Mouse (Mus musculus) forebrain, embryonic 15.5 days (tissue): Measurements from ENCODE around the gene Slc25a22. TPM values are rescaled to one million over a fixed set of nuclear protein-coding genes. Genes with fewer than 3 reads are reported as not detected.

Source experiments
- ATAC-seq: fragments of 200-750 bp; cut with Nextera tagmentation; replicated peaks from 2 replicates; pipeline ENCODE4 v1.8.0; 2017; ENCODE audit warnings: mild to moderate bottlenecking, moderate TSS enrichment, moderate library complexity
- H3K27ac ChIP-seq: fragments of 300-500 bp; sonication (generic); replicated peaks from 2 replicates; pipeline ENCODE4 v1.5.1; 2015; ENCODE audit warnings: mild to moderate bottlenecking, inconsistent platforms
- H3K27me3 ChIP-seq: fragments of 300-500 bp; sonication (generic); 2 replicates; pipeline ENCODE4 v1.6.1; 2015; ENCODE audit warnings: inconsistent platforms
- H3K36me3 ChIP-seq: fragments of 300-500 bp; sonication (generic); 2 replicates; pipeline ENCODE4 v1.6.1; 2015; ENCODE audit warnings: mild to moderate bottlenecking, inconsistent platforms
- H3K4me1 ChIP-seq: fragments of 300-500 bp; sonication (generic); 2 replicates; pipeline ENCODE4 v1.6.1; 2015; ENCODE audit warnings: inconsistent platforms
- H3K4me2 ChIP-seq: fragments of 300-500 bp; sonication (generic); replicated peaks from 2 replicates; pipeline ENCODE4 v1.6.1; 2015; ENCODE audit warnings: mild to moderate bottlenecking, inconsistent platforms
- H3K4me3 ChIP-seq: fragments of 300-500 bp; sonication (generic); 2 replicates; pipeline ENCODE4 v1.5.1; 2015; ENCODE audit warnings: mild to moderate bottlenecking, inconsistent platforms
- H3K9ac ChIP-seq: fragments of 300-500 bp; sonication (generic); replicated peaks from 2 replicates; pipeline ENCODE4 v1.6.1; 2015; ENCODE audit warnings: mild to moderate bottlenecking, inconsistent platforms
- H3K9me3 ChIP-seq: fragments of 300-500 bp; sonication (generic); 2 replicates; pipeline ENCODE4 v1.6.1; 2016; ENCODE audit warnings: inconsistent platforms
- WGBS: fragments of 180-500 bp; shearing (Covaris S2); methylation state at CpG from one replicate; pipeline ENCODE4 v1.1.7; 2015; ENCODE audit warnings: mixed read lengths; 5-methylcytosine and 5-hydroxymethylcytosine counted together
- polyA plus RNA-seq: library from polyadenylated mRNA; unstranded; fragments of >200 nt; fragmentation: Nextera tagmentation; extraction: Ambion mirVana; gene quantifications from 2 replicates; pipeline ENCODE4 v1.2.1, GENCODE M21; 2015

Gene Slc25a22
- polyA plus RNA-seq, 1 experiment from 2014 or later = 86.3 TPM

DNA sequence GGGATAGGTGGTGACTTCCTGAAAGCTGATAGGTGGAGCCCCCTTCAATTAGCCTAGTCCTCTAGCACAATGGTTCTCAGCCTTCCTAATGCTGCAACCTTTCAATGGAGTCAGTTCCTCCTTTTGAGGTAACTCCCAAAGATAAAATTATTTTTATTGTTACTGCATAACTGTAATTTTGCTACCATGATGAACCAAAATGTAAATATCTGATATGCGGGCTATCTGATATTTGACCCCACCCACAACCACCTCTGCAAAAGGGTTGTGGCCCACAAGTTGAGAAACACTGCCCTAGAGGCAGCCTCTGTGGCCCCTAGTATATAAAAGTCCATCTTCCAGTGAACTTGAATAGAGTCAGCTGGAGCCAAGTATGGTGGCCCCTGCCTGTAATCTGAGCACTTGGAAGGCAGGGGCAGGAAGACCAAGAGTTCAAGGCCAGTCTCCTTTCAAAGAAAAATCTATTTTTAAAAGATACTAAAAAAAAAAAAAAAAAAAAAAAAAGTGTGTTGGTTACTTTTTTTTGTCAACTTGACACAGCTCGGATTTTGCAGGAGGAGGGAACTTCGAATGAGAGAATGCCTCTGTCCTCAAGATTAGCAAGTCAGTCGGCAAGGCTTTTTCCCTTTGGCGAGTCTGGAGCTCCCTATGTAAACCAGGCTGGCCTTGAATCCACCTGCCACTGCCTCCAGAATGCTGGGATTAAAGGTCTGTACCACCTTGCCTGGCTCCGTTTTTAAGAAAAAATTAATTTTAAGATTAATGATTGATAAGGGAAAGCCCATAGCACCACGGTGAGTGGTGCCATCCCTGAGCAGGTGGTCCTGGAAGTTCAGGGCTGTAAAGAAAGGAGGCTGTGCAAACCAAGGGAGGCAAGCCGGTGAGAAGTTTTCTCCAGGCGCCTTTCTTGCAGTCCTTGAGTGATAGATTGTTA, 47.1 kb downstream of the Slc25a22 start:
- Histone ChIP-seq H3K9me3 (no peaks in the 10 kb centered on the region), H3K27ac (no peak overlapping the region)
- no peak for ATAC-seq

DNA sequence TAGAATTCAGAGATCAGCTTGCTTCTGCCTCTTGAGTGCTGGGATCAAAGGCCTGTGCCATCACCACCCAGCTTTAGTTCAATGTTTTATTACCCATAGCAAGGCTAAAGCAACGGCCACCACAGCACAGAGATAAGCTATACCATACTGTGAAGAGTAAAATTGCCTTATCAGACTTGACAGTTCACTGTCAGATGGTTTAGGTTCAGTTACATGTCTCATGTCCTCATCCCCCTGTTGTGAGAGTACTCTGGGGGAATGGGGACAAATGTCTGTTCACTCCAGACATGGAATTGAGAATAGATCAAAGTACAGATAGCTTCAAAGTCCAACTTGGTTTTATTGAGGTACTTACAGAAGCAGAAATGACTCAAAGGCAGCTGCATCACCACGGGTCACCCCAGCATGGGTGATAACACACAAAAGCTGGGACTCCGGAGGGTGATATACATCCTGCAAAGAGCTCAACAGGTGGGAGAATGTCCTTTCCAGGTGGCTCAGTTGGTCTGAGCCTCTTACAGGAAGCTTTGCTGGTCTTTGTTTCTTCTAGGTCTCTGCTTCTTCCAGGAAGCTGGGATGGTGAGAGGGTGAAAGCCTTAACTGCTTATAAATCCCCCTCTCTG, 49.1 kb downstream of the Slc25a22 start:
- H3K4me1 ChIP-seq = peaks cover 13% of the 10 kb centered on the region
- H3K4me3 ChIP-seq = no peak overlapping the region
- H3K4me2 ChIP-seq = no peak overlapping the region
- H3K27ac ChIP-seq = no peak overlapping the region
- ATAC-seq = no peak
- H3K9me3 ChIP-seq = no peaks in the 10 kb centered on the region
- no peak overlapping the region for H3K9ac ChIP-seq
- WGBS = 61% methylated on average over 3 of the region's 3 CpGs
- H3K27me3 ChIP-seq = 0 out of 2 replicates have a peak, but pooled peaks cover 3% of the 10 kb centered on the region
- no peaks in the 10 kb centered on the region for H3K36me3 ChIP-seq

More for the DNA sequence above, 47.1 kb downstream of the Slc25a22 start:
- Histone ChIP-seq H3K36me3 (no peaks in the 10 kb centered on the region), H3K27me3 (0 out of 2 replicates have a peak, but pooled peaks cover 3% of the 10 kb centered on the region), H3K4me3 (no peak overlapping the region), H3K4me2 (no peak overlapping the region), H3K4me1 (peaks cover 16% of the 10 kb centered on the region), H3K9ac (no peak overlapping the region; the same call in 1 of the 2 replicates)
- 64% methylated on average over 9 of the region's 9 CpGs for WGBS

DNA sequence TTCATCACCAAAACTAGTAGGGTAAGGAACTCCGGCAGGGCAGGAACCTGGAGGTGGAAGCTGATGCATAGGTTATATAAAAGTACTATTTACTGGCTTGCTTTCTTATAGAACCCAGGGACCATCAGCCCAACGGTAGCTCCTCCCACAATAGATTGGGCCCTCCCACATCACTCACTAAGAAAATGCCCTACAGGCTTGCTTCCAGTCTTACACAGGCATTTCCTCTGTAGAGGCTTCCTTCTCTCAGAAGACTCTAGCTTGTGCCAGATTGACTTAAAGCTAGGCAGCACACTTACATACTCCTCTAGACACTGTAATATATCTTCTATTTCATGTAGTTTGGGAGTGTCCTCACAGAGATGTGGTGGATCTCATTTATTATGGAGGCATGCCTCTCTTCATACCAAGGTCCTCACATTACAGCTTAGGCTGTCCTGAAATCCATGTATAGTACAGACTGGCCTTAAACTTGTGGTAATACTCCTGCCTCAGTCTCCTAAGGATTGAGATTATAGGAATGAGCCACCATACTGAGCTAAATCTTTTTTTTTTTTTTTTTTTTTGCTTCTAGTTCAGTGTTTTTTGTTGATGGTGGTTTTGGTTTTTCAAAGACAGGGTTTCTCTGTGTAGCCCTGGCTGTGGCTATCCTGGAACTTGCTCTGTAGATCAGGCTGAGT, 49.7 kb downstream of the Slc25a22 start:
- Histone ChIP-seq H3K36me3 (no peaks in the 10 kb centered on the region), H3K9ac (no peak overlapping the region), H3K9me3 (no peaks in the 10 kb centered on the region), H3K27me3 (0 out of 2 replicates have a peak, but pooled peaks cover 3% of the 10 kb centered on the region), H3K27ac (no peak overlapping the region), H3K4me3 (no peak overlapping the region), H3K4me2 (no peak overlapping the region), H3K4me1 (peaks cover 9% of the 10 kb centered on the region)
- no peak for ATAC-seq
- WGBS = 54% methylated on average over 2 of the region's 2 CpGs

DNA sequence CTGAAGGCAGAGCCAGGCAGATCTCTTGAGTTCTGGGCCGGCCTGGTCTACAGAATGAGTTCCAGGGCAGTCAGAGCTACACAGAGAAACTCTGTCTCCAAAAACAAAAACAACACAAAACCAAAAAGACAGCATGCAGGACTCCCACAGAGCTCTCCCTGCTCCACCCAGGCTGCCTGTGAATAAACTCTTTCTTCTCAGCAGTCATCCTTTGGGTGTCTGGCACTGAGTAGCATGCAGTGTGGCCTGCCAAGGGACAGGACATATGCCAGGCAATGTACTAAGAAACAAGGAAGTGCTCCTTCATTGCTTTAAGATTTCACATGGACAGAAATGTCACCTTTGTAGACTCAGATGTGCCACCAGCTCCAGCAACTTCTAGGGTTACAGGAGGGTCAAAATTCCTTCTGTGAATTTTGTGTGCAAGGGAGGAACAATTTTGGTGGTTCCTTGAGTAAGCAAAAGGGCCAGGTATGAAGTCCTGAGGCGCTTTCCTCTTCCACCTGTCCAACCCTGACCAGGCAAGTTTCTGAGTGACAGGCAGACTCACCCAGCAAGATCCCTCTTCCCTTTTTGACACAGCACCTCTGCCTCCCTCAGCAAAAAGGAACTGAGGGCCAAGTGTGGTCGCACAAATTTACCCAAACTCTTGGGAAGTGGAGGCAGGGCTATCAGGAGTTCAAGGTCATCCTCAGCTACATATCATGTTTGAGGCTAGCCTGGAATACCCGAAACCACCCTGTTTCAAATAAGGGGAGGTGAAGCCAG, 56.4 kb downstream of the Slc25a22 start:
- Histone ChIP-seq H3K27me3 (no peaks in the 10 kb centered on the region), H3K4me3 (no peak overlapping the region), H3K4me2 (no peak overlapping the region), H3K9me3 (no peaks in the 10 kb centered on the region), H3K36me3 (no peaks in the 10 kb centered on the region), H3K9ac (no peak overlapping the region), H3K27ac (no peak overlapping the region), H3K4me1 (no peaks in the 10 kb centered on the region)
- no peak for ATAC-seq
- WGBS = 78% methylated on average over 4 of the region's 4 CpGs

Other genes with a start within 250 kb of the Slc25a22 start
- gene Hras, start 243.9 kb downstream of the Slc25a22 start, polyA plus RNA-seq = 126 and 127 TPM in 2 replicates
- gene Lrrc56, start 243.7 kb downstream of the Slc25a22 start, polyA plus RNA-seq = 10.3 and 12.7 TPM in 2 replicates
- 0.75 and 1.4 TPM in 2 replicates for gene Lmntd2, start 223.8 kb downstream of the Slc25a22 start, polyA plus RNA-seq
- gene Rassf7, start 222.0 kb downstream of the Slc25a22 start, polyA plus RNA-seq = 24.6 and 26.9 TPM in 2 replicates
- 80.2 and 81.8 TPM in 2 replicates for gene Phrf1, start 209.1 kb downstream of the Slc25a22 start, polyA plus RNA-seq
- 1.1 and 2.3 TPM in 2 replicates for gene Irf7, start 171.4 kb downstream of the Slc25a22 start, polyA plus RNA-seq
- not detected in 2 replicates for gene Cdhr5, start 161.1 kb downstream of the Slc25a22 start, polyA plus RNA-seq
- gene Sct, start 158.8 kb downstream of the Slc25a22 start, polyA plus RNA-seq = 1.4 TPM in 2 replicates
- gene Drd4, start 145.9 kb downstream of the Slc25a22 start, polyA plus RNA-seq = 0.64 and 0.78 TPM in 2 replicates
- gene Deaf1, start 110.2 kb downstream of the Slc25a22 start, polyA plus RNA-seq = 140 and 142 TPM in 2 replicates
- gene Tmem80, start 110.2 kb downstream of the Slc25a22 start, polyA plus RNA-seq = 64.1 and 64.3 TPM in 2 replicates
- gene Eps8l2, start 99.0 kb downstream of the Slc25a22 start, polyA plus RNA-seq = 0.37 and 0.57 TPM in 2 replicates
- gene Taldo1, start 45.7 kb downstream of the Slc25a22 start, polyA plus RNA-seq = 375 and 378 TPM in 2 replicates
- gene Gatd1, start 23.8 kb downstream of the Slc25a22 start, polyA plus RNA-seq = 62.2 and 64.2 TPM in 2 replicates
- 47.0 and 50.4 TPM in 2 replicates for gene Cend1, start 8.4 kb downstream of the Slc25a22 start, polyA plus RNA-seq
- 7.8 and 9.5 TPM in 2 replicates for gene Pidd1, start 6.1 kb upstream of the Slc25a22 start, polyA plus RNA-seq
- gene Rplp2, start 9.5 kb upstream of the Slc25a22 start, polyA plus RNA-seq = 820 and 834 TPM in 2 replicates
- 21.5 and 22.0 TPM in 2 replicates for gene Pnpla2, start 17.3 kb upstream of the Slc25a22 start, polyA plus RNA-seq
- gene Cracr2b, start 23.2 kb upstream of the Slc25a22 start, polyA plus RNA-seq = 5.0 and 8.5 TPM in 2 replicates
- gene Cd151, start 29.5 kb upstream of the Slc25a22 start, polyA plus RNA-seq = 15.9 and 18.6 TPM in 2 replicates
- 68.3 and 73.2 TPM in 2 replicates for gene Polr2l, start 37.2 kb upstream of the Slc25a22 start, polyA plus RNA-seq
- gene Tspan4, start 37.3 kb upstream of the Slc25a22 start, polyA plus RNA-seq = 25.6 and 27.3 TPM in 2 replicates
- gene Chid1, start 102.0 kb upstream of the Slc25a22 start, polyA plus RNA-seq = 32.2 and 33.7 TPM in 2 replicates
- gene Ap2a2, start 124.3 kb upstream of the Slc25a22 start, polyA plus RNA-seq = 106 and 110 TPM in 2 replicates
- gene Muc6, start 217.4 kb upstream of the Slc25a22 start, polyA plus RNA-seq = 0.25 and 0.28 TPM in 2 replicates